18 mouse cellular contexts compared by ENCODE assay signal in the genomic region with DNA sequence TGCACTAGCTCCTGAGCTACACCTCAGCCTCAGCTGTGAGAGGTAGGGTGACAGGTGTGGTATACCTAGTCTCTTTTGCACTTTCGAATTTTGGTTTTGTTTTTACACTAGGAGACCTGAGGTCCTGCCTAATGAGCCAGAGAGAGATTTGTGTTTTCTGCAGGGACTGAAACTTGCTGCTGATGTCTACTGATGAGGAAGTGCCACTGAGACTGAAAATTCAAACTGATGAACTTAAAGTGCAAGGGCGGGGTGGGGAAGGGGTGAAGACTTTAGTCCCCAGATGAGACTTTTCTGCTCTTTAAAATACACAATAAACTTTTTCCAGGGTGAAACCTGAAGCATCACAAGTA. TPM values are rescaled to one million over a fixed set of nuclear protein-coding genes. Genes with fewer than 3 reads are reported as not detected.
"Had no signal": no experiment of that assay in that cellular context is flagged by ENCODE, and none has a peak within 500 bp of the region (broad histone marks: within the 10 kb centered on the region; RNA-seq: fewer than 3 reads in every experiment).

No protein-coding gene starts in this region.

- H3K4me3 ChIP-seq: limb, embryonic 15.5 days; liver, embryonic 12.5 days; midbrain, embryonic 15.5 days; neural tube, embryonic 12.5 days had no signal

- ATAC-seq: liver, embryonic 12.5 days; midbrain, embryonic 15.5 days had no signal

- H3K9ac ChIP-seq: limb, embryonic 15.5 days; liver, embryonic 12.5 days; lung, embryonic 14.5 days; midbrain, embryonic 15.5 days; neural tube, embryonic 12.5 days had no signal

- H3K9me3 ChIP-seq: limb, embryonic 15.5 days; liver, embryonic 12.5 days; megakaryocyte, embryonic 14.5 days; midbrain, embryonic 15.5 days; neural tube, embryonic 12.5 days had no signal

- DNase-seq: kidney, adult 8-10 months; kidney, postnatal 25 days; lung, embryonic 14.5 days; lung, postnatal 10 days; lung, postnatal 4 days; right cerebral cortex, postnatal 14 days; thymus, postnatal 14 days had no signal

- H3K27me3 ChIP-seq: limb, embryonic 15.5 days; liver, embryonic 12.5 days; megakaryocyte, embryonic 14.5 days; midbrain, embryonic 15.5 days; neural tube, embryonic 12.5 days had no signal

- H3K4me1 ChIP-seq: midbrain, embryonic 15.5 days; neural tube, embryonic 12.5 days had no signal

- H3K36me3 ChIP-seq: midbrain, embryonic 15.5 days had no signal

- H3K4me2 ChIP-seq: limb, embryonic 15.5 days; liver, embryonic 12.5 days; lung, embryonic 14.5 days; midbrain, embryonic 11.5 days; midbrain, embryonic 15.5 days; neural tube, embryonic 12.5 days had no signal

- H3K27ac ChIP-seq: limb, embryonic 15.5 days; liver, embryonic 12.5 days; midbrain, embryonic 15.5 days; neural tube, embryonic 12.5 days; stomach, postnatal 0 days had no signal

RNA-seq across cellular contexts. Expression of a gene that starts 19.8 kb away (rescaled TPM):
- total RNA-seq: left cerebral cortex, postnatal 14 days; monocyte, adult 5-6 weeks had no signal
- polyA plus RNA-seq: kidney, embryonic 16.5 days; liver, embryonic 12.5 days; liver, embryonic 16.5 days; lung, embryonic 14.5 days; midbrain, embryonic 11.5 days; neural tube, embryonic 12.5 days; stomach, postnatal 0 days had no signal
